Mouse (Mus musculus): Measurements from ENCODE around the gene Limch1. TPM values are rescaled to one million over a fixed set of nuclear protein-coding genes. Genes with fewer than 3 reads are reported as not detected.

Gene Limch1
- polyA plus RNA-seq, 1 experiment, result not detected

- TF ChIP-seq CTCF (IDR thresholded peaks at IDR 0.05; ENCODE audit: low read depth, low read length) (no peak), POLR2A (IDR thresholded peaks at IDR 0.05; ENCODE audit: borderline replicate concordance, low read depth, low read length) (no peak)
- H3K27ac ChIP-seq (ENCODE audit: insufficient read depth, low read depth, low read length), result no peak overlapping the region
- no peak overlapping the region for H3K4me3 ChIP-seq (ENCODE audit: insufficient read depth, low read length)
Observed at GRCm38 (mm10) chr5:66953971-66954644, 208.5 kb downstream of the Limch1 start.

GRCm38 (mm10) chr5:66955245-66955644 is 209.6 kb downstream of the Limch1 start:
- peaks cover 2% of the 10 kb centered on the region; the same call in 1 of the 2 replicates for H3K4me1 ChIP-seq (ENCODE audit: control insufficient read depth, insufficient read depth, low read length)
- no peak overlapping the region for H3K27ac ChIP-seq (ENCODE audit: insufficient read depth, low read depth, low read length)
- TF ChIP-seq CTCF (IDR thresholded peaks at IDR 0.05; ENCODE audit: low read depth, low read length) (no peak), POLR2A (IDR thresholded peaks at IDR 0.05; ENCODE audit: borderline replicate concordance, low read depth, low read length) (no peak)
- no peak overlapping the region for H3K4me3 ChIP-seq (ENCODE audit: insufficient read depth, low read length)

More at GRCm38 (mm10) chr5:66953971-66954644, 208.5 kb downstream of the Limch1 start:
- peaks cover 2% of the 10 kb centered on the region; the same call in 1 of the 2 replicates for H3K4me1 ChIP-seq (ENCODE audit: control insufficient read depth, insufficient read depth, low read length)

GRCm38 (mm10) chr5:66957656-66958055 is 212.0 kb downstream of the Limch1 start:
- H3K4me1 ChIP-seq (ENCODE audit: control insufficient read depth, insufficient read depth, low read length), result peaks cover 2% of the 10 kb centered on the region; the same call in 1 of the 2 replicates
- no peak overlapping the region for H3K4me3 ChIP-seq (ENCODE audit: insufficient read depth, low read length)
- no peak overlapping the region for H3K27ac ChIP-seq (ENCODE audit: insufficient read depth, low read depth, low read length)
- no peak for TF ChIP-seq CTCF (IDR thresholded peaks at IDR 0.05; ENCODE audit: low read depth, low read length)
- TF ChIP-seq POLR2A (IDR thresholded peaks at IDR 0.05; ENCODE audit: borderline replicate concordance, low read depth, low read length), result no peak

GRCm38 (mm10) chr5:66958118-66958517 is 212.5 kb downstream of the Limch1 start:
- Histone ChIP-seq H3K27ac (ENCODE audit: insufficient read depth, low read depth, low read length) (no peak overlapping the region), H3K4me3 (ENCODE audit: insufficient read depth, low read length) (no peak overlapping the region), H3K4me1 (ENCODE audit: control insufficient read depth, insufficient read depth, low read length) (peaks cover 2% of the 10 kb centered on the region; the same call in 1 of the 2 replicates)
- TF ChIP-seq CTCF (IDR thresholded peaks at IDR 0.05; ENCODE audit: low read depth, low read length), result no peak
- no peak for TF ChIP-seq POLR2A (IDR thresholded peaks at IDR 0.05; ENCODE audit: borderline replicate concordance, low read depth, low read length)

GRCm38 (mm10) chr5:66959968-66960367 is 214.3 kb downstream of the Limch1 start:
- TF ChIP-seq CTCF (IDR thresholded peaks at IDR 0.05; ENCODE audit: low read depth, low read length), result no peak
- TF ChIP-seq POLR2A (IDR thresholded peaks at IDR 0.05; ENCODE audit: borderline replicate concordance, low read depth, low read length), result no peak
- H3K27ac ChIP-seq (ENCODE audit: insufficient read depth, low read depth, low read length), result no peak overlapping the region
- no peak overlapping the region for H3K4me3 ChIP-seq (ENCODE audit: insufficient read depth, low read length)
- H3K4me1 ChIP-seq (ENCODE audit: control insufficient read depth, insufficient read depth, low read length), result peaks cover 2% of the 10 kb centered on the region; the same call in 1 of the 2 replicates

- TF ChIP-seq POLR2A (IDR thresholded peaks at IDR 0.05; ENCODE audit: borderline replicate concordance, low read depth, low read length) (no peak), CTCF (IDR thresholded peaks at IDR 0.05; ENCODE audit: low read depth, low read length) (no peak)
- Histone ChIP-seq H3K4me1 (ENCODE audit: control insufficient read depth, insufficient read depth, low read length) (peaks cover 9% of the 10 kb centered on the region), H3K4me3 (ENCODE audit: insufficient read depth, low read length) (no peak overlapping the region), H3K27ac (ENCODE audit: insufficient read depth, low read depth, low read length) (no peak overlapping the region)
Observed at GRCm38 (mm10) chr5:66965442-66965841, 219.8 kb downstream of the Limch1 start.

GRCm38 (mm10) chr5:66967147-66967546 is 221.5 kb downstream of the Limch1 start:
- Histone ChIP-seq H3K27ac (ENCODE audit: insufficient read depth, low read depth, low read length) (no peak overlapping the region), H3K4me3 (ENCODE audit: insufficient read depth, low read length) (no peak overlapping the region), H3K4me1 (ENCODE audit: control insufficient read depth, insufficient read depth, low read length) (peaks cover 9% of the 10 kb centered on the region)
- no peak for TF ChIP-seq POLR2A (IDR thresholded peaks at IDR 0.05; ENCODE audit: borderline replicate concordance, low read depth, low read length)
- TF ChIP-seq CTCF (IDR thresholded peaks at IDR 0.05; ENCODE audit: low read depth, low read length), result no peak

GRCm38 (mm10) chr5:66967646-66968045 is 222.0 kb downstream of the Limch1 start:
- H3K4me3 ChIP-seq (ENCODE audit: insufficient read depth, low read length), result no peak overlapping the region
- TF ChIP-seq POLR2A (IDR thresholded peaks at IDR 0.05; ENCODE audit: borderline replicate concordance, low read depth, low read length), result no peak
- TF ChIP-seq CTCF (IDR thresholded peaks at IDR 0.05; ENCODE audit: low read depth, low read length), result no peak
- H3K27ac ChIP-seq (ENCODE audit: insufficient read depth, low read depth, low read length), result no peak overlapping the region
- H3K4me1 ChIP-seq (ENCODE audit: control insufficient read depth, insufficient read depth, low read length), result peaks cover 9% of the 10 kb centered on the region

GRCm38 (mm10) chr5:66968059-66968833 is 222.6 kb downstream of the Limch1 start:
- TF ChIP-seq CTCF (IDR thresholded peaks at IDR 0.05; ENCODE audit: low read depth, low read length), result no peak
- TF ChIP-seq POLR2A (IDR thresholded peaks at IDR 0.05; ENCODE audit: borderline replicate concordance, low read depth, low read length), result no peak
- H3K4me1 ChIP-seq (ENCODE audit: control insufficient read depth, insufficient read depth, low read length), result peaks cover 9% of the 10 kb centered on the region
- no peak overlapping the region for H3K4me3 ChIP-seq (ENCODE audit: insufficient read depth, low read length)
- H3K27ac ChIP-seq (ENCODE audit: insufficient read depth, low read depth, low read length), result no peak overlapping the region

Measured in bone marrow macrophage, adult 2 months (primary cell).